Mouse (Mus musculus) liver, postnatal 0 days (tissue): Measurements from ENCODE around the gene Prrxl1. TPM values are rescaled to one million over a fixed set of nuclear protein-coding genes. Genes with fewer than 3 reads are reported as not detected.
A peak's percentile ranks its signal among the peaks of the same experiment; 100 is the strongest.

Experiments used
- ATAC-seq: fragments of 200-750 bp; cut with Nextera tagmentation; 2 replicates; pipeline ENCODE4 v1.8.0; 2017; ENCODE audit warnings: mild to moderate bottlenecking, moderate library complexity
- DNase-seq: peaks from one replicate; pipeline ENCODE4 v3.0.0-alpha.2; 2016
- H3K27ac ChIP-seq: fragments of 300-500 bp; sonication (generic); 2 replicates; pipeline ENCODE4 v1.5.1; 2014; ENCODE audit warnings: antibody characterized with exemption, moderate library complexity, mild to moderate bottlenecking, low read depth
- H3K27me3 ChIP-seq: fragments of 300-500 bp; sonication (generic); 2 replicates; pipeline ENCODE4 v1.6.1; 2014; ENCODE audit warnings: low read length, control low read depth, mixed read lengths; ENCODE audit not compliant: insufficient read depth
- H3K36me3 ChIP-seq: fragments of 300-500 bp; sonication (generic); replicated peaks from 2 replicates; pipeline ENCODE4 v1.6.1; 2014; ENCODE audit warnings: mild to moderate bottlenecking, control low read depth, low read length, moderate library complexity, mixed read lengths; ENCODE audit not compliant: insufficient read depth
- H3K4me1 ChIP-seq: fragments of 300-500 bp; sonication (generic); 2 replicates; pipeline ENCODE4 v1.6.1; 2014; ENCODE audit warnings: antibody characterized with exemption, mild to moderate bottlenecking, control low read depth; ENCODE audit not compliant: insufficient read depth
- H3K4me2 ChIP-seq: fragments of 300-500 bp; sonication (generic); 2 replicates; pipeline ENCODE4 v1.6.1; 2014; ENCODE audit warnings: low read depth, mild to moderate bottlenecking, low read length, moderate library complexity, mixed read lengths
- H3K4me3 ChIP-seq: fragments of 300-500 bp; sonication (generic); 2 replicates; pipeline ENCODE4 v1.5.1; 2014; ENCODE audit warnings: low read depth, low read length
- H3K9ac ChIP-seq: fragments of 300-500 bp; sonication (generic); replicated peaks from 2 replicates; pipeline ENCODE4 v1.6.1; 2014; ENCODE audit warnings: mild to moderate bottlenecking, moderate library complexity
- H3K9me3 ChIP-seq: fragments of 300-500 bp; sonication (generic); 2 replicates; pipeline ENCODE4 v1.6.1; 2016; ENCODE audit warnings: mild to moderate bottlenecking, control low read depth, low read length, mixed read lengths
- CTCF ChIP-seq: sonication (generic); IDR thresholded peaks from 2 replicates; pipeline ENCODE4 v1.5.1; 2016; ENCODE audit warnings: antibody characterized with exemption, low read depth
- EP300 ChIP-seq: IDR thresholded peaks from 2 replicates; pipeline ENCODE4 v1.6.1; 2016; ENCODE audit warnings: antibody characterized with exemption, low read depth, mild to moderate bottlenecking
- WGBS: fragments of 180-500 bp; shearing (Covaris S2); extraction: QIAGEN DNeasy Blood & Tissue Kit; methylation state at CpG from one replicate; pipeline ENCODE4 v1.1.7; 2014; ENCODE audit not compliant: insufficient replicate concordance; 5-methylcytosine and 5-hydroxymethylcytosine counted together
- polyA plus RNA-seq: library from polyadenylated mRNA; unstranded; fragments of >200 nt; fragmentation: Nextera tagmentation; extraction: Ambion mirVana; gene quantifications from 2 replicates; pipeline ENCODE4 v1.2.1, GENCODE M21; 2015

Gene Prrxl1
- polyA plus RNA-seq, 1 experiment from 2014 or later = not detected

DNA sequence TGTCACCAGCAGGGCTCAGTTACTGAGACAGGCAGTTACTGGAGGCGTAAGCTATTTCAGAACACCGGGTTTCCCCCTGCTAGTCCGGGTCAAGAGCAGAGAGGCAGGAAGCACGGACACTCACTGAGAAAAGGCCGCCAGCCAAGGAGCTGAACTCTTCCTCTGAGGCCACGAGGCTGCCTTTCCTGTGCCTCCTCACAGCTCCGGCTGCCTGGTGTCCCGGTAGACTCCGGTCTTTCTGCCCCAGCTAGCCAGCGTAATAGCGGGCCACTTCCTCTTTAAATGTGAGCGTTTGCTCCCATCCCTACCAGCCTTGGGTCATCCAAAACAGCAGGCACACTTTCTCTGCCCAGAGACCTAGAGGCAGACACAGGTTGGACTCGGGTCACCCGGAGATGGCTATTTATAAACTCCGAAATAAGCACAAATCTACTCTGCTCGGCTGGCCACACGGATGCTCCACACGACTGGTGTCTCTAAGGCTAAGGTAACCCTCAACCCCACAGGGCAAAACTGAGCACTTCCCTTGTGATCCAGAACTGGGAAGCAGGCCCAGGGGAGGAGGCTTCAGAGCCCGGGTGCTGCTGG lies 84.1 kb downstream of the Prrxl1 start:
- Histone ChIP-seq H3K27me3 (no peaks in the 10 kb centered on the region), H3K9me3 (no peaks in the 10 kb centered on the region), H3K4me3 (no peak overlapping the region), H3K36me3 (no peaks in the 10 kb centered on the region), H3K9ac (no peak overlapping the region), H3K4me2 (no peak overlapping the region), H3K4me1 (peaks cover 14% of the 10 kb centered on the region), H3K27ac (no peak overlapping the region)
- peak; percentile 38 for DNase-seq
- no peak for TF ChIP-seq EP300
- TF ChIP-seq CTCF = no peak
- ATAC-seq = no peak; the same call in 1 of the 2 replicates
- 36% methylated on average over 19 of the region's 19 CpGs for WGBS

DNA sequence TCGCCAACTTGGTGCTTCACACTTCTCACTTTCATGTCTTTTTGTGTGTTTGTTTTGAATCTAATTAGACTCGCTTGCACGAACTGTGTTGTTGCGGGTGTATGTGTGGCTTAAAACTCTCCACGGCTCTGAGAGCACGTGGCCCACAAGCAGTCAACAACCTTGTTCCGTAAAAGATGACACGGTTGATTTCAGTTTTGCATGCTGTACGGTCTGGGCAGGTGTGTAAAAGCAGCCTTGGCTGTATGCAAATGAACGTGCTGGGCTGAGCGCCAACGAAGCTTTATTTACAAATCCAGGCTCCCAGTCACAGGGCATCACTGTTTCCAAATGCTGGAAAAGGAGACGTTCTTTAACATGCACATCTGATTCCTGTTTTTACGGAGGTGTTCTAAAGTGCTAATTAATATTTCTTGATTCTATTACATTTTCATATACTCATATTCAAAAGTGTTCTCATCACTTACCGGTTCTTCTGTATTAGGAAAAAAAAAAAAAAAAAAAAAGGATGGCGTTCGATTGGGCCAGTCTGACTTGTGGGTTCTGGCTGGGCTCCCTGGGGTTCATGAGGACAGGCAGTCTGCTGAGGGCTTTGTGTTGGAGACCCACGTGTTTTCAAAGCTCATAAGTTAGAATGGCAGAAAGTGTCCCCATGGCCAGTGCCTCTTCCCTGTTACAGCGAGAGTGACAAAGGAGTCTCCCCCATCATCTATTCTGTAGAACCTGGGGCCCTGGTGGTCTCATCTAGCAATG lies 85.0 kb downstream of the Prrxl1 start:
- DNase-seq = peak; percentile 60

DNA sequence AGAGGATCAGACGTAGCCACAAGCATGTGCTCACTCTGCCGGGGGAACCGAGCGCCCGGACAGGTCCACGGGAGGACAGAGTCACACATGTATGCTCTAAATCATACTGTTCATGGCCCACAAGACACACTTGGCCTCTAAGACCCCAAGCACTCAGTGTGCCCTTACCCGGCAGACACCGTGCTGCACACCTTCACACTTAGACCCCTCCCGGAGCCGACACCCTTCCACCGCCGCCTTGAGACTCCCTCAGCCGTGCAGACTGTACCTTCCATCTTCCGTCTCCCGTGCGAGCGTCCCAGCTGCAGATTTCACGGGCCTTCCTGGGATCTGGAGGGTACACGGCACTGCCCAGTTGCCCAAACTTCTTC lies 85.5 kb downstream of the Prrxl1 start:
- Histone ChIP-seq H3K9me3 (no peaks in the 10 kb centered on the region), H3K27ac (no peak overlapping the region), H3K27me3 (no peaks in the 10 kb centered on the region), H3K4me3 (no peak overlapping the region), H3K9ac (no peak overlapping the region), H3K4me2 (no peak overlapping the region), H3K36me3 (no peaks in the 10 kb centered on the region), H3K4me1 (peaks cover 14% of the 10 kb centered on the region)
- DNase-seq (no peak), ATAC-seq (no peak)
- no peak for TF ChIP-seq EP300
- no peak for TF ChIP-seq CTCF
- 73% methylated on average over 19 of the region's 19 CpGs for WGBS

More for the DNA sequence above, 85.0 kb downstream of the Prrxl1 start:
- no peak overlapping the region for H3K27ac ChIP-seq
- peak; percentile 53 for ATAC-seq
- no peak overlapping the region for H3K4me3 ChIP-seq
- H3K9me3 ChIP-seq = no peaks in the 10 kb centered on the region
- H3K4me2 ChIP-seq = no peak overlapping the region
- H3K36me3 ChIP-seq = no peaks in the 10 kb centered on the region
- TF ChIP-seq EP300 (no peak), CTCF (no peak)
- WGBS = 67% methylated on average over 19 of the region's 19 CpGs
- H3K27me3 ChIP-seq = no peaks in the 10 kb centered on the region
- no peak overlapping the region for H3K9ac ChIP-seq
- peaks cover 14% of the 10 kb centered on the region for H3K4me1 ChIP-seq

DNA sequence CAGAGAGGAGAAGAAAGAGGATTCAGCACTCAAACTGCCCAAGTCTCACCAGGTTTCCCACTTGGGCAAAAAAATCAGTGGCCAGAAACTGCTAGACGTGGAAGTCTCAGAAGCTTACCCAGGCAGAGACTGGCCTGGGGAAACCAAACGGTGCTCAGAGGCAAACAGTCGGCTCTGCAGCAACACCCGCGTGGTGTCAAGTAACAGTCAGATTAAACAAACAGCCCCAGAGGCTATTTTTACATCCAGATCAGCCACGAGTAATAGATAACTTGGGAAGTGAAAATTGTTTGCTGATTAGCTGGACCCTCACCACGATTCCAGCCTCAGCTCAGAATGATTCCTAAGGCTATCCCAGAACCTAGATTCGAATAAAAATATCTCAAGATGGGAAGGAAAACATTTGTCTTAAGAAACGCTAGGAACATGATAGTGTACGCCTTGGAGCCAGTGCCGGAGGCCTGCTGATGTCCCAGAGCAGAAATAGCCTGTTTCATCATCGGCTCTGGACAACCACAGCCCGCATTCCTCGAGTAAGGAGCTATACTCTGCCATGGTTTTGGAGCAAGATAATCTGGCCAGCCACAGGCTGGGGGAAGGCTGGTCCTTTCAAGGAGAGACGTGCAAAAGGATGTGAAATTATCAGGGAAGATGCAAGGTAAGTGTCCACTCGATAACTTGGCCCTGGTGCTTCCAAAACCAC lies 86.1 kb downstream of the Prrxl1 start, which contains the start of gene 3425401B19Rik:
3425401B19Rik (minus strand) TSS at position 170 of the 703 bp plus-strand sequence.
- no peak for DNase-seq
- no peak for ATAC-seq
- WGBS = 48% methylated on average over 16 of the region's 16 CpGs

DNA sequence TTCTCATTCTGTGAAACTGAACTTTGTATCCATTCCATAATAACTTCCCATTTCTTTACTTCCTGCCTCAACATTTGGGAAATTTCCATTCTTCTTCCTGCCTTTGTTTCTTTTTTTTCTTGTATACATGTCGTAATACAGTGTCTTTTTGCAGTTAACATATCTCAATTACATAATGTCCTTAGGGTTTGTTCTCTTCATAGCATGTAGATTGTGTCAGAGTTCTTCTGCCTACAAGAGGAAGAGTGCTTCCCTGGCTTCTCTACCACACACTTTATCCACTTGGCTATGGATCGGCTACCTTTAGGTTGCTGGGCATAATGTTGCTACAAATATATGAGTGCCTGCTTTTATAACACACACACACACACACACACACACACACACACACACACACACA lies 96.7 kb downstream of the Prrxl1 start:
- H3K4me3 ChIP-seq = no peak overlapping the region
- WGBS = 77% methylated on average over 2 of the region's 2 CpGs
- H3K9ac ChIP-seq = no peak overlapping the region
- H3K9me3 ChIP-seq = no peaks in the 10 kb centered on the region
- TF ChIP-seq CTCF (no peak), EP300 (no peak)
- H3K4me1 ChIP-seq = no peaks in the 10 kb centered on the region
- H3K4me2 ChIP-seq = no peak overlapping the region
- no peaks in the 10 kb centered on the region for H3K27me3 ChIP-seq
- no peak overlapping the region for H3K27ac ChIP-seq
- no peaks in the 10 kb centered on the region for H3K36me3 ChIP-seq
- ATAC-seq = no peak
- DNase-seq = no peak

More for the DNA sequence above, 86.1 kb downstream of the Prrxl1 start, which contains the start of gene 3425401B19Rik:
- H3K9ac ChIP-seq = no peak within 1 kb of the TSS
- H3K27me3 ChIP-seq = no peaks in the 10 kb centered on the region
- H3K36me3 ChIP-seq = no peaks in the 10 kb centered on the region
- peaks cover 14% of the 10 kb centered on the region for H3K4me1 ChIP-seq
- H3K27ac ChIP-seq = no peak within 1 kb of the TSS
- TF ChIP-seq EP300 (no peak), CTCF (no peak)
- H3K4me2 ChIP-seq = no peak within 1 kb of the TSS
- no peak within 1 kb of the TSS for H3K4me3 ChIP-seq
- no peaks in the 10 kb centered on the region for H3K9me3 ChIP-seq

DNA sequence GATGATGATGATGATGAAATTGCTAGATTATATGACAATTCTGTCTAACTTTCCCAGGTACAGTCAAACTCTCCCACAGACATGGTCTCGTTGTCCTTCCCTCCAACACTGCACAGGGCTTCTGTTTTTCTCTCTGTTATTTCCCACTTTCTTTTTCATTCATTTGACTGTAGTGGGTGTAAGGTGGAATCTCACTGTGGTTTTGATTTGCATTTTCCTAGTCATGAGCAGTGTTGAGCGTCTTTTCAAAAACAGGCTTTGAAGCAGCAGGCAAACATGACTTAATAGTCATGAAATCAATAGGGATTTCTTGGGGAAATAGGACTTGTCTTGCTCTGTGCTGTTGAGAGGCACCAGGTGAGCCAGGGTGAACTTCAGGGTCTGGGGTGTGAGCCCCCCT lies 97.1 kb downstream of the Prrxl1 start:
- Histone ChIP-seq H3K27me3 (no peaks in the 10 kb centered on the region), H3K4me1 (no peaks in the 10 kb centered on the region), H3K4me2 (no peak overlapping the region), H3K27ac (no peak overlapping the region), H3K36me3 (no peaks in the 10 kb centered on the region), H3K9ac (no peak overlapping the region), H3K4me3 (no peak overlapping the region), H3K9me3 (no peaks in the 10 kb centered on the region)
- WGBS = 74% methylated on average over 2 of the region's 2 CpGs
- TF ChIP-seq CTCF = no peak
- no peak for TF ChIP-seq EP300
- DNase-seq (no peak), ATAC-seq (no peak)
